Mouse (Mus musculus) cortical plate, adult 2 months (tissue): ENCODE measurements around the gene Socs4.

Experiments used
- CTCF ChIP-seq: fragments of 200-500 bp; IDR thresholded peaks from 2 replicates; pipeline ENCODE4 v1.5.1; 2011; ENCODE audit warnings: mild to moderate bottlenecking, control low read depth, low read length; ENCODE audit not compliant: insufficient read depth; ENCODE audit errors: extremely low read depth
- POLR2A ChIP-seq: fragments of 200-500 bp; IDR thresholded peaks from 2 replicates; pipeline ENCODE4 v1.6.1; 2011; ENCODE audit warnings: mild to moderate bottlenecking, low read length, control low read depth; ENCODE audit not compliant: insufficient read depth; ENCODE audit errors: extremely low read depth

- no peak for TF ChIP-seq CTCF
- no peak for TF ChIP-seq POLR2A
These were observed 36.1 kb upstream of the Socs4 start for GRCm38 (mm10) chr14:47240600-47240999.
